Mouse (Mus musculus) adrenal gland, postnatal 4 days (tissue): Measurements from ENCODE around the gene Gstm4. TPM values are rescaled to one million over a fixed set of nuclear protein-coding genes. Genes with fewer than 3 reads are reported as not detected.
A peak's percentile ranks its signal among the peaks of the same experiment; 100 is the strongest.
"Not testable (repeated sequence)": the region's sequence is repeated elsewhere in the genome, so short reads cannot be mapped to it uniquely, and the experiment has no call there.

Experiments used
- DNase-seq, 2 experiments: peaks; one replicate each; pipeline ENCODE4 v3.0.0; 2021 to 2022; ENCODE audit warnings: low spot score in 2 of 2, mixed read lengths in 2 of 2
- total RNA-seq, 2 experiments: library from RNA; stranded (reverse); gene quantifications; 2 replicates each; pipeline ENCODE4 v1.2.3; 2021

The Gstm4 gene
- total RNA-seq, 2 experiments from 2014 or later, result 15.6 to 16.5 TPM

GRCm38 (mm10) chr3:108070295-108071293 lies 25.9 kb upstream of the Gstm4 start:
- DNase-seq, result peak; percentile 60 to 65

DNA sequence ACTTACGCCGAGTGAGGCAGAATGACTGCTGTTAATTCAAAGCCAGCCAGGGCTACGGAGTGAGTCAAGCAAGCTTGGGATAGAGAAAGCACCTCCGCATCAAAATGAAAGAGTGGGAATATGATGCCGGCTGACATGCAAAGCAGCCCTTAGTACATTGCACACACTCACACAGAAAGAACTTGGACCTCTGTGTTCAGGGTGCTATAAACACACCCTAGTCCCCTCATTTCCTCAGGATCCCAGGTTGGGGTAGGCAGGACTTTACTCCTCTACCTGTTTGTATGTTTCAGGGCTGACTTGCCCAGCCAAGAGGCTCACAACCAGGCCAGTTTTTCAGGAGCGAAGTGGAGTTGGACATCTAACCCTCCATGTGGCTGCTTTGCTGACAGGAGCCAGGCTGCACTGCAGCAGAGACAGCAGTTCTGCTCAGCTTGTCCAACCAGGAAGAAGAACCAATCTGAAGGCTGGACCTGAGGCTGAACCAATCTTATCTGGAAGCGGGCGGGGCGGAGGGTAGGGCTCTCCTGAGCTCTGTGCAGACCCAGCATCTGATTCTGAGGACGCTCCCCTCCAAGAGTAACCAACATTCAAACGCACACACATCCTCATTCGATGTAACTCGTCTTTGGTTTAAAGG lies 24.7 kb upstream of the Gstm4 start:
- DNase-seq, result no peak

- no peak for DNase-seq
Observed at GRCm38 (mm10) chr3:108068826-108069225, 24.1 kb upstream of the Gstm4 start.

GRCm38 (mm10) chr3:108067370-108067934 lies 22.8 kb upstream of the Gstm4 start:
- no peak for DNase-seq

- DNase-seq, result no peak
Observed at GRCm38 (mm10) chr3:108065551-108065950, 20.9 kb upstream of the Gstm4 start.

GRCm38 (mm10) chr3:108064672-108065071 lies 20.0 kb upstream of the Gstm4 start:
- no peak for DNase-seq

DNA sequence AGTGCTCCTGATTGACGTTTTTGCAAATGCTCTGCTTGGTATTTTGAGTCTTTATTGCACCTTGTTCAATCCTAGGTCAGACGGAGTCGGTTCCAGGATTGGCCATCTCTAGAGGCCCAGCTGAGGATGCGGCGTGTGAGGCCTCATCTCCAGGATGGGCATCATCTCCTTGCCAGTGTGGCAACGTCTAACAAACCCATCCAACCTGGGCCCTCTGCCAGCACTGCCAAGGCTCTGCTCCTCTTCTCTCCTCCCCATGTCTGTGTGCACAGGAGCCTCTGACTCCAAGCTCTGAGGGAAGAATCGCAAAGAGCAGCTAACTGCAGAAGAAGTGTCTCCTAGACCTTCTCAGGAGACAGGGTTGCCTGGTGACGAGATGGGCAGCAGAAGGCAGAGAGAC lies 18.0 kb upstream of the Gstm4 start:
- DNase-seq, result no peak

DNA sequence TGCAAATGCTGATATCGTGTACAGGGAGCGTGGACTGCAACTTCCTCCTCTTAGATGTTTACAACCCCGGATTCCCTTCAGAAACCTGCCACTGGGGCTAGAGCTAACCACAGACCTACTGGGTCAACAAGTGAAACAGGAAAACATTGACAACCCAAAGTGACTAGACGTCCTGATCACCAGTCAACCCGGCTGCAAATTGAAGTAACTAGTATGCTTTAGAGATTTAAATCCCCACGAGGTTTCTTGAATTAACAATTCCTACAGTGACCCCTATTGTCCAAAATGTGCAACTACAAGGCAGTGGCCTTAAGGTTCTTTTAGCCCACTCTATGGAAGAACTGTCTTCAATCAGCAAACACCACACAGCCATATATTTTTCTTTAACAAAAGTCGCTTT lies 16.7 kb upstream of the Gstm4 start:
- no peak for DNase-seq

- DNase-seq, result no peak
Observed at GRCm38 (mm10) chr3:108050493-108050892, 5.8 kb upstream of the Gstm4 start.

DNA sequence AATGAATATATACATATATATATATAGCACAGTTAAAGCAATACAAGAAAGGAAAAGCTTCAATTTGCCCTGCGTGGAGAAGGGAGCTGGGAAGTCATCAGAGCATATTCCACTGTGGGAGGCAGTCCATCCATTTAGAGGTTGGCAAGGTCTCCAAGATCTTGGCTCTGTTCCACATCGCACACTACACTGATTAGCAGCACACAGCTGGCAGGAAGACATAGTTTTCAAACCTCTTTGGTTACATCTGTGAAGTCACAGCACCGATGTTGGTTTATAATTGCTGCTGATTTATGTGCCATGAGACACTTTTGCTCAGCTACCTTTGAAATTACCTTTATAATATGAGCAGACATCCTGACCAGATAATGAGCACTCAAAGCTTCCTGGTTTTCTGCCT lies 3.6 kb upstream of the Gstm4 start:
- DNase-seq, result no peak

- DNase-seq, result no peak
Observed at GRCm38 (mm10) chr3:108046944-108047655, 2.4 kb upstream of the Gstm4 start.

GRCm38 (mm10) chr3:108033156-108033555 lies 11.5 kb downstream of the Gstm4 start:
- DNase-seq, result no peak

DNA sequence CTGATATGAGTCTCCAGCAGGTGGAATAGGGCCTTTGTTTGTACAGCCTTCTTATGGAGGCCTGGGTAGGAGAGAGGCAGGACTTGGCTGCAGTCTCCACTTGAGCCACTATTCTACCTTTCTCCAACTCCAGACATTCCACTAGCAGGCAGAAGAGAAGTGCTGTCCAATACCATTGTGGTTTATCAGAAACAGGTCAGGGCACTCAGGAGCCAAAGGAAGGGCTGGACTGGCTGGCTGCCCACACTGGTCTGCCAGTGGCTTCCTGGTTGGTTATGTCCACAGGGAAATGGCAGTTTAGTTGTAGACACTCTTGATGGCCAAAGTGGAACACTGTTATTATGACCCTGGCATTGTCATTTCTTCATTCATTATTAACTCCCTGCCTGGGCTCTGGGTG lies 12.6 kb downstream of the Gstm4 start:
- no peak for DNase-seq

GRCm38 (mm10) chr3:108028641-108029365 lies 15.9 kb downstream of the Gstm4 start:
- DNase-seq, result no peak

DNA sequence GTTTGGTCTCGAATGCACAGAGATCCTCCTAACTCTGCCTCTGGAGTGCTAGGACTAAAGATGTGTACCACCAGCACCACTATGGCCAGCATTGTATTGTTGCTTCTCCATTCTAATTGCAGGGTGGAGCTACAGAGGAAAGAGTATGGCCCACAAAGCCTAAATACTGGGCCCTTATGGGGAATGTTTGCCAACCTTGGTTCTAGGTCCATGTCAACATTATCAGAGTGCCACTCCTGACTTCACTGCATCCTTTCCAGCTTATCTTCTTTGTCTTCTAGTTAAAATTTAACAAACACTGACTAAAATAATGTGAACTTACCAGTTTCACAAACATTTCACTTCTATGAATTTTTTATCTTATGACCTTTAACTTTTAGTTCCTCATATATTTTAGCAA lies 18.1 kb downstream of the Gstm4 start:
- no peak for DNase-seq

DNA sequence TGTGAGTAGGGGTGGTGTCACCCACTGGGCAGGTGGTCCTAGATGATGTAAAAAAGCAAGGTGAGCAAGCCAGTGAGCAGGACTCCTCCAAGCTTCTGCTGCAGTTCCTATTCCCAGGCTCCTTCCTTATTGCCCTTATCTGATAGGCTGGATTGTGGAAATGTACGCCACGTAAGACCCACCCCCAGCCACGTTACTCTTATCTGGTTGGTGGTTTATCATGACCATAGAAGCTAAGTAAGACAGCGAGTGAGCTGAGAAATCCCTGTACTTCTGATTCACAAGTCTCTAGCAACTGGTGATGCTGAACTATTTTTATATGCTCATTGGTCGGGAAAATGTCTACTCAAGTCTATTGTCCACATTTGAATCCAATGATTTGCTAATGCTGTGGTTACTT lies 18.6 kb downstream of the Gstm4 start:
- no peak for DNase-seq

DNA sequence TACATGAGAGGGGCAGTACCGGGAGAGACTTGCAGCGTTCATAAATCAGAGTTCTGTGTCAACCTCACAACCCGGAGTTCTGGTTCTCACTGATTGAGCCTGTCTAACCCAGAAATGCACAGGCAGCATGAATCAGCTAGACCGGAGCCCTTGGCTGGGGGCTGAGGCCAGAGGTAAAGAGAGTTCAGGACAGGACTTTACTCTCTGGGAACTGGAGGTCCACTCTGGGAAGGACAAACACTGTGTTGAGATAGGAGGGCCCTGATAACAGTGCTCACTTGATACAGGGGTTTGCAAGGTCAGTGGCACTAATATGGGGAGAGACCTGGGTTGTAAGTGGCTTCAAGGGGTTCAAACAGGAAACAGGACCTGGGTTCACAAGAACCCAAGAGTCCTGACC lies 19.4 kb downstream of the Gstm4 start:
- no peak for DNase-seq

DNA sequence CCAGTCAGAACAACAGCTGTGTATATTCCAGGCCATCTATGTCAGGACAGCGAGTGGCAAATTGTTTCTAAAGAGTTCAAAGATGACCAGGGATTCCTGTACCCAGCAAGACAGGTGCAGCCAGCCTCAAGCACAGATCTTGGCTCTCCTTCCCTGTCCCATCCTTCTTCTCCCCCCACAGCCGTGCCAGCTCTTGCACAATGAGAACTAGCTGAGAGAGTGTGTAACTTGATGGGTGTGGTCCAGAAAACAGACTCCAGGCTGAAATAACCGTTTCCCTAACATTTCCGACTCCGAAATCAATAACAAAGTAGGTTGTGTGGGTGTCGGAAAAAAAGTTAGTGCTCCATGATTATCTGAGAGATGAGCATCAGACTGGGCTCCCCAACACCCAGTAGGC lies 22.0 kb downstream of the Gstm4 start:
- no peak for DNase-seq

DNA sequence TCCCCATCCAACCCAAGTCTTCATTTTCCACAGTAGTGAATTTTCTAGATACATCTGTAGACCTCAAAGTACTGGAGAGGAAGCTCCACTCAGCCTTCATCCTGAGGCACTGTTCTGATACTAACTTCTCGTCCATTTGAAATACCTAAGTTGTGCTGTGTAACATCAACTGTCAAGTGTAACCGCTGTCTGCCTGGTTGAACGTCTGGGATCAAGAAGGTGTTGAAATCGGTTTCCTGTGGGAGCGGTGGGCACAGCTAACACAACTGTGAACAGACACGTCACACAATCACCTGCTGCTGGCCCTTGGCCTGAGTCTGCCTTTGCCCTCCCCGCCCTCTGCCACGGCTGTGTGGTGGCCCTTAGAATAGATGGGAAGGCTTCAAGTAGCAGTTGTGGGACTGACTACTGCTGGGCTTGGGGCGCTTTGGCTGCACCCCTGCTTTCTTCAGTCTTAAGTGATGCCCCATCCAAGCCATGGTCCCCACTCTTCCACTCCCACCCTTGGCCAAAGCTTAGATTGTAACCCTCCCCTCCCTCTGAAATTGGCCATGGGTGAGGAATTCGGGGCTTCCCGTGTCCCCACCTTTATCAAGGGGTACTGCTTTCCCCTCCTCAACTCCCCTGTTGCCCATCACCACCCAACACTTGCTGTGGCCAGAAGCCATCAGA lies 24.2 kb downstream of the Gstm4 start:
- DNase-seq, result not testable (repeated sequence)

DNA sequence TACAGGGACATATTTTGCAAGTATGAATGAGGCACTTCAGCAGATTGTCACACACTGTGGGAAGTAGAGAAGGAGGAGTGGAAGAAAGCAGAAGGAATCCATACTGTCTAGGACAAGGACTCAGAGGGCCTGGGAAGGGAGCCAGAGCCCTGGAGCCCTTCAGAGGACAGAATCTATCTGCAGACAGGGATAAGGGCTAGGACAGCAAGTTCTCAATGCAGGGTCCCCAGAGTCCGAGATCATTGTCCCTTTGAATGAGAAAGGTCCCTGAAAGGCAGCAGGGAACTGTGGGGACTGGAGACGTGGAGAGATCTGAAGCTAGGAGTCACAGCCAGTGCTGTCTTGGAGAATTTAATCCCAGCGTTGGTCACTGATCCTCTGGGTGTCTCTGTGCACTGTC lies 25.5 kb downstream of the Gstm4 start:
- not testable (repeated sequence) for DNase-seq
